Mouse (Mus musculus): ENCODE measurements around the gene Pcsk5. TPM values are rescaled to one million over a fixed set of nuclear protein-coding genes. Genes with fewer than 3 reads are reported as not detected.
A peak's percentile ranks its signal among the peaks of the same experiment; 100 is the strongest.

Gene Pcsk5
- polyA plus RNA-seq (2015; fragmentation: Nextera tagmentation; extraction: Ambion mirVana): 21.1 and 25.2 TPM in 2 replicates

DNA sequence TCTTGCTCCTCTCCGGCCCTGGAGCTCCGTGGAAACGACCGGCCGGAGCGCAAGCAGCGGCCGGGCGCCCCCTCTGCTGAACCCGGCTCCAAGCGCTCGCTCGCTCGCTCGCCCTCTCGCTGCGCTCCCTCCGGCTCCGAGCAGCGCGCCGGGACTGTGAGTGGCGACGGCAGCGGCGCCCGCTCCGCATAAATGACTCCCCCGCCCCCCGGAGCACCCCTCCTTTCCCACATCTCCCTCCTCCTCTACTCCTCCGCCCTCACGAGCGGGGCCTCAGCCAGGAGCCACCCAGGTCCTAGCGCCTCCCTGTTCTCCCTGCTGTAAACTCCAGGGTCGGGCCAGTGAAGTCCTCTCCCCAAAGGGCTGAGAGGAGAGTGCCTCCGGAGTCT, at the start of gene Pcsk5:
TSS of gene Pcsk5 (minus strand) at position 162 of the 389 bp plus-strand sequence.
- ATAC-seq: peak; percentile 81
- Histone ChIP-seq H3K4me3 (ENCODE audit: low read depth, low read length) (peak within 1 kb of the TSS; percentile 77), H3K27ac (ENCODE audit: low read depth, low read length) (peak within 1 kb of the TSS; percentile 80), H3K9me3 (ENCODE audit: control insufficient read depth) (no peaks in the 10 kb centered on the region), H3K36me3 (ENCODE audit: control insufficient read depth, insufficient read depth) (no peaks in the 10 kb centered on the region), H3K4me1 (replicated peaks; ENCODE audit: control insufficient read depth, insufficient read depth, low read length) (0 out of 2 replicates have a peak, but pooled peaks cover 5% of the 10 kb centered on the region), H3K27me3 (replicated peaks; ENCODE audit: control insufficient read depth, insufficient read depth, low read length) (no peaks in the 10 kb centered on the region), H3K9ac (ENCODE audit: low read depth, low read length) (peak within 1 kb of the TSS; percentile 79), H3K4me2 (replicated peaks; ENCODE audit: low read depth) (peak within 1 kb of the TSS; percentile 87)
- TF ChIP-seq CTCF (IDR thresholded peaks at IDR 0.05; ENCODE audit: low read depth): no peak
- 0% methylated on average over 35 of the region's 36 CpGs for WGBS

DNA sequence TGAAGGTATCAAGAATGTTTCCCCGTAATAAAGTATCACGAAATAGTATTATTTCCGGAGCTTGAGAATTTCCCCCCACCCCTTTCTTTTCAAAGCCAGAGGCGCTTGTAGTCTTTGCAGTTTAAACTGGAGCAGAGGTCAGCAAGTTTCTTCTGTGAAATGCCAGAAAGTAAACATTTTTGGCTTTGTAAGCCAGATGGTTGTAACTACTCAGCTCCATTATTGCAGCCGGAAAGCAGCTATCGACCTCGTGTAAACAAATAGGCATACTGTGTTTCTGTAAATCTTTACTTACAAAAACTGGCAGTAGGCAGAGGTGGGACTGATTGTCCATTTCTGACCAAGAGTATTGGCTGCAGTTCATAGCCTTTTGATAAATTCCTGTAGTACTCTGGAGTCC, 38.4 kb upstream of the Pcsk5 start:
- Histone ChIP-seq H3K27me3 (replicated peaks; ENCODE audit: control insufficient read depth, insufficient read depth, low read length) (no peaks in the 10 kb centered on the region), H3K4me3 (ENCODE audit: low read depth, low read length) (no peak overlapping the region), H3K4me1 (replicated peaks; ENCODE audit: control insufficient read depth, insufficient read depth, low read length) (no peaks in the 10 kb centered on the region), H3K4me2 (replicated peaks; ENCODE audit: low read depth) (no peak overlapping the region), H3K27ac (ENCODE audit: low read depth, low read length) (no peak overlapping the region), H3K9ac (ENCODE audit: low read depth, low read length) (no peak overlapping the region), H3K36me3 (ENCODE audit: control insufficient read depth, insufficient read depth) (no peaks in the 10 kb centered on the region), H3K9me3 (ENCODE audit: control insufficient read depth) (no peaks in the 10 kb centered on the region)
- no peak for TF ChIP-seq CTCF (IDR thresholded peaks at IDR 0.05; ENCODE audit: low read depth)
- 43% methylated on average over 7 of the region's 7 CpGs for whole genome bisulfite sequencing
- no peak for ATAC-seq

DNA sequence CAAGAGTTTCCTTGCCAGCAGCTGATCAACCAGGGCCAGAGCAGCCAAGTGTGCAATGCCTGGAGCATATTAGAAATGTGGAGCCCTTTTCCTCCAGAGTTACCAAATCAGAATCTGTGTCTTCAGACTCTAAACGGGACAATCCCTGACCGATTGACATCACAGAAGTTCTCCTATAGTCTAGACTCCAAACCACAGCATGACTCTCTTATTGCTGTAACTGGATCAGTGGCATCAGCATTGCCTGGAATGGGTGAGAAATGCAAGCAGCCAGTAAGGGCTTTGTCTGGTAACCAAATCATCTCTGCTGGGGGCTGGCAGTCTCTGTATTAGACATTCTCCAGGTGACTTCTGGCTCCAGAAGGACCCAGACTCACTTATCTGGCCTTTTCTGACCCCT, 37.0 kb upstream of the Pcsk5 start:
- ATAC-seq: no peak
- no peaks in the 10 kb centered on the region for H3K9me3 ChIP-seq (ENCODE audit: control insufficient read depth)
- no peak overlapping the region for H3K4me2 ChIP-seq (replicated peaks; ENCODE audit: low read depth)
- no peaks in the 10 kb centered on the region for H3K27me3 ChIP-seq (replicated peaks; ENCODE audit: control insufficient read depth, insufficient read depth, low read length)
- no peaks in the 10 kb centered on the region for H3K4me1 ChIP-seq (replicated peaks; ENCODE audit: control insufficient read depth, insufficient read depth, low read length)
- H3K36me3 ChIP-seq (ENCODE audit: control insufficient read depth, insufficient read depth): no peaks in the 10 kb centered on the region
- H3K9ac ChIP-seq (ENCODE audit: low read depth, low read length): no peak overlapping the region
- H3K27ac ChIP-seq (ENCODE audit: low read depth, low read length): no peak overlapping the region
- TF ChIP-seq CTCF (IDR thresholded peaks at IDR 0.05; ENCODE audit: low read depth): no peak
- no peak overlapping the region for H3K4me3 ChIP-seq (ENCODE audit: low read depth, low read length)
- 81% methylated on average over 2 of the region's 2 CpGs for WGBS

DNA sequence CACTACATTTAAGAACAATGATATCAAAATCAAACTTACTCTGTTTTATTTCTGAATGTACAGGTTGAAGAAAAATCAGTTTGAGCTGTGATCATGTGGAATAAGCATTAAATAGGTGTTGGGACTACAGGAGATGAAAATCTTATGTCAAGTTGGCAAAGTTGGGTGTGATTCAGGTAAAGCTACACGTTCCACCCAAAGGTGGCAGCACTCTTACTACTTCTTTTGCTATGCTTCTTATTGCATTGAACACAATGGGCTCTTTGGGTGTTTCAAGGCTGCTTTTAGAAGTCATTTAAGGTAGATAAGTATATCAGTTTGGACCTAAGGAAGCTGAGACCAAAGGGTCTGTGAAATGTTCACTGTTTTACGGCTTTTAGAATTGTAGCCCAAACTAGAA, 36.3 kb upstream of the Pcsk5 start:
- 45% methylated on average over 2 of the region's 2 CpGs for WGBS
- no peak for ATAC-seq

DNA sequence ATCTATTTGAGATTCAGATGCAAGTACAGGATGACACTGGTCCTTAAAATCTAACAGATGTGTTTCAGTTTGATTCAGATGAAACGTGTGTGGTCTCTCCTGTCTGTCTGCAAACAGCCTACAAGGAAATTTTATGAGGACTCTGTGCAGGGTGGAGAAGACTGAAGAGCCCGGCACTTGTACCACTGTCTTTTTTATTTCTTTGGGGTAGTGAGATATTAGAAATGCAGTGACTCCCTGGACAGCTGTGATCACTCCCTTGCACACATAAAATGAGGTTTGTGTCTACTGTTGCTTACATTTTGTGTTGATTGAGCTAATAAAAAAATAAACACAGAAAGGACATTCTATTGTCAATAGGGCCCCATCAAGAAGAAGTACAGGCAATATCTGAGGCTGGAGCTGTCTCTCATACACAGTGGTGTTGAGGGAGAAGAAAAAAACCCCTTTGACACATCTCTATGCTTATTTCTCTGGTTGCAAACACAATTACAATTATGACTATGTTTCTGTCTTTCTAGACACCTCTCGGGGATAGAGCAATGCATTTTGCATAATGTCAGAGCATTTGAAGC, 29.0 kb upstream of the Pcsk5 start:
- Histone ChIP-seq H3K27ac (ENCODE audit: low read depth, low read length) (no peak overlapping the region), H3K9ac (ENCODE audit: low read depth, low read length) (no peak overlapping the region), H3K27me3 (replicated peaks; ENCODE audit: control insufficient read depth, insufficient read depth, low read length) (no peaks in the 10 kb centered on the region), H3K9me3 (ENCODE audit: control insufficient read depth) (no peaks in the 10 kb centered on the region), H3K4me1 (replicated peaks; ENCODE audit: control insufficient read depth, insufficient read depth, low read length) (no peaks in the 10 kb centered on the region), H3K4me2 (replicated peaks; ENCODE audit: low read depth) (no peak overlapping the region), H3K36me3 (ENCODE audit: control insufficient read depth, insufficient read depth) (no peaks in the 10 kb centered on the region), H3K4me3 (ENCODE audit: low read depth, low read length) (no peak overlapping the region)
- WGBS: 71% methylated on average over 3 of the region's 3 CpGs
- no peak for ATAC-seq
- no peak for TF ChIP-seq CTCF (IDR thresholded peaks at IDR 0.05; ENCODE audit: low read depth)

More for the DNA sequence above, 36.3 kb upstream of the Pcsk5 start:
- no peaks in the 10 kb centered on the region for H3K9me3 ChIP-seq (ENCODE audit: control insufficient read depth)
- H3K4me2 ChIP-seq (replicated peaks; ENCODE audit: low read depth): no peak overlapping the region
- H3K36me3 ChIP-seq (ENCODE audit: control insufficient read depth, insufficient read depth): no peaks in the 10 kb centered on the region
- no peak overlapping the region for H3K4me3 ChIP-seq (ENCODE audit: low read depth, low read length)
- H3K27me3 ChIP-seq (replicated peaks; ENCODE audit: control insufficient read depth, insufficient read depth, low read length): no peaks in the 10 kb centered on the region
- H3K27ac ChIP-seq (ENCODE audit: low read depth, low read length): no peak overlapping the region
- peak; percentile 63 for TF ChIP-seq CTCF (IDR thresholded peaks at IDR 0.05; ENCODE audit: low read depth)
- no peak overlapping the region for H3K9ac ChIP-seq (ENCODE audit: low read depth, low read length)
- H3K4me1 ChIP-seq (replicated peaks; ENCODE audit: control insufficient read depth, insufficient read depth, low read length): no peaks in the 10 kb centered on the region

DNA sequence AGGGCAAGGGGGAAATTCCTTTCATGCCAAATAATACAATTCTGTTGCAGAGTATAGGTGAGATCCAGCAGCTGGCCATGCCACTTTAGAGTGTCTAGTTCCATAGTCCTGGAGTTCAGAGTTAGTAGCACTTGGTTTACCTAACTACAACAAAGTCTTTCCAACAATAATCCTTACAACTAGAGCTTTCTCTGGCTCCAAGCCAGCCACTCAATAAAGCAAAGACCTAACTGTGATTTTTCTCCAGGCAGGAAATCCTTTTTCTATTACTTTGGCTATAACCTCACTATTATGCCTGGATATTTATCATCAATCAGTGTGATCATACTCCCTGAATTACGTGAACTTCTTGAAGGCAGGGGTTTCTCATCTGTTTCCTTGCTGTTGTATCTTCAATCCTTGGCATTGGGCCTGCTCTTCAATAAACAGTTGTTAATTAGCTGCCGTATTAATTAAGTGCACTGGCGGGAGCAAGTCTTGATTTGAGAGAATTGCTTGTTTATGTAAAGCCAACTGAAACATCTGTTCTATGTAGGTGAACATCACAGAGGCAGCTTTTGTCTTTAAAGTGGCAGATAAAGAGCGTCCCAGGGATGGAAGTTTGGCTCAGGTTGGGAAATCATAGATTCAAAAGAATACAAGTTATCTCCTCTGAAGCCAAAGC, 23.1 kb upstream of the Pcsk5 start:
- Histone ChIP-seq H3K36me3 (ENCODE audit: control insufficient read depth, insufficient read depth) (no peaks in the 10 kb centered on the region), H3K27ac (ENCODE audit: low read depth, low read length) (no peak overlapping the region), H3K4me2 (replicated peaks; ENCODE audit: low read depth) (no peak overlapping the region), H3K9me3 (ENCODE audit: control insufficient read depth) (no peaks in the 10 kb centered on the region), H3K4me1 (replicated peaks; ENCODE audit: control insufficient read depth, insufficient read depth, low read length) (no peaks in the 10 kb centered on the region), H3K27me3 (replicated peaks; ENCODE audit: control insufficient read depth, insufficient read depth, low read length) (no peaks in the 10 kb centered on the region), H3K9ac (ENCODE audit: low read depth, low read length) (no peak overlapping the region), H3K4me3 (ENCODE audit: low read depth, low read length) (no peak overlapping the region)
- 54% methylated on average over 4 of the region's 4 CpGs for WGBS
- no peak for ATAC-seq
- TF ChIP-seq CTCF (IDR thresholded peaks at IDR 0.05; ENCODE audit: low read depth): no peak

All from intestine, postnatal 0 days (tissue).